Mouse (Mus musculus) midbrain, embryonic 13.5 days (tissue): Measurements from ENCODE around the gene Olfr603. TPM values are rescaled to one million over a fixed set of nuclear protein-coding genes. Genes with fewer than 3 reads are reported as not detected.
"Not testable (repeated sequence)": the region's sequence is repeated elsewhere in the genome, so short reads cannot be mapped to it uniquely, and the experiment has no call there.

ENCODE experiments used
- ATAC-seq: fragments of 200-750 bp; cut with Nextera tagmentation; 2 replicates; pipeline ENCODE4 v1.8.0; 2017; ENCODE audit warnings: mild to moderate bottlenecking, moderate TSS enrichment, moderate library complexity
- H3K27ac ChIP-seq: fragments of 300-500 bp; sonication (generic); 2 replicates; pipeline ENCODE4 v1.5.1; 2015; ENCODE audit warnings: inconsistent platforms, mild to moderate bottlenecking, moderate library complexity
- H3K27me3 ChIP-seq: fragments of 300-500 bp; sonication (generic); 2 replicates; pipeline ENCODE4 v1.6.1; 2015; ENCODE audit warnings: mild to moderate bottlenecking, inconsistent platforms
- H3K36me3 ChIP-seq: fragments of 300-500 bp; sonication (generic); 2 replicates; pipeline ENCODE4 v1.6.1; 2015; ENCODE audit warnings: mild to moderate bottlenecking, inconsistent platforms
- H3K4me1 ChIP-seq: fragments of 300-500 bp; sonication (generic); replicated peaks from 2 replicates; pipeline ENCODE4 v1.6.1; 2015; ENCODE audit warnings: inconsistent platforms
- H3K4me2 ChIP-seq: fragments of 300-500 bp; sonication (generic); replicated peaks from 2 replicates; pipeline ENCODE4 v1.6.1; 2015; ENCODE audit warnings: moderate library complexity, mild to moderate bottlenecking, inconsistent platforms
- H3K4me3 ChIP-seq: fragments of 300-500 bp; sonication (generic); replicated peaks from 2 replicates; pipeline ENCODE4 v1.5.1; 2015; ENCODE audit warnings: mild to moderate bottlenecking, inconsistent platforms
- H3K9ac ChIP-seq: fragments of 300-500 bp; sonication (generic); replicated peaks from 2 replicates; pipeline ENCODE4 v1.6.1; 2015; ENCODE audit warnings: mild to moderate bottlenecking, inconsistent platforms
- H3K9me3 ChIP-seq: fragments of 300-500 bp; sonication (generic); 2 replicates; pipeline ENCODE4 v1.6.1; 2016; ENCODE audit warnings: mild to moderate bottlenecking, inconsistent platforms
- WGBS: fragments of 180-500 bp; shearing (Covaris S2); methylation state at CpG from one replicate; pipeline ENCODE4 v1.1.7; 2015; 5-methylcytosine and 5-hydroxymethylcytosine counted together
- microRNA-seq: library from miRNA; unstranded; fragments of <30 nt; microRNA quantifications from one replicate; pipeline ENCODE4, GENCODE M21; 2016
- polyA plus RNA-seq: library from polyadenylated mRNA; unstranded; fragments of >200 nt; fragmentation: Nextera tagmentation; extraction: Ambion mirVana; gene quantifications from 2 replicates; pipeline ENCODE4 v1.2.1, GENCODE M21; 2015

The Olfr603 gene
- not detected in 2 replicates for polyA plus RNA-seq

DNA sequence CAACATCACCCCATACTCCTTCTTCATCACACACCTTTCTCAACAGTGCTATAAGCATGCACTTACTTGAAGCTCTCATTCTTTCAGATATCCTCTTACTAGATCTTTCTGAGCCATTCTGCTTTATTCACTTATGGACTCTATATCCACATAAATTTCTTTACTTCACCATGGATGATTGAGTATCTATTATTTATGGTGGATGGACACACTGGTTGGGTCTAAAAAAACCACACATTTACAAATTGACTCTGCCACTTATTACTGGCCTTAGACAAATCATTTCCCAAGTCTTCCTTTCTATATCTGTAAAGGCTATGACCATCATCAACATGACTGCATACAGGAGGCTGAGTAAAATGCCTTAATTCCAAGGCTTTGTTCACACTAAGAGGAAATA is at the start of gene Olfr603:
Olfr603 (minus strand) TSS at position 101 of the 400 bp plus-strand sequence.
- no peak for ATAC-seq
- Histone ChIP-seq H3K4me1 (no peaks in the 10 kb centered on the region), H3K36me3 (no peaks in the 10 kb centered on the region), H3K4me2 (no peak within 1 kb of the TSS), H3K4me3 (no peak within 1 kb of the TSS), H3K9ac (no peak within 1 kb of the TSS), H3K27ac (no peak within 1 kb of the TSS), H3K9me3 (no peaks in the 10 kb centered on the region), H3K27me3 (no peaks in the 10 kb centered on the region)

DNA sequence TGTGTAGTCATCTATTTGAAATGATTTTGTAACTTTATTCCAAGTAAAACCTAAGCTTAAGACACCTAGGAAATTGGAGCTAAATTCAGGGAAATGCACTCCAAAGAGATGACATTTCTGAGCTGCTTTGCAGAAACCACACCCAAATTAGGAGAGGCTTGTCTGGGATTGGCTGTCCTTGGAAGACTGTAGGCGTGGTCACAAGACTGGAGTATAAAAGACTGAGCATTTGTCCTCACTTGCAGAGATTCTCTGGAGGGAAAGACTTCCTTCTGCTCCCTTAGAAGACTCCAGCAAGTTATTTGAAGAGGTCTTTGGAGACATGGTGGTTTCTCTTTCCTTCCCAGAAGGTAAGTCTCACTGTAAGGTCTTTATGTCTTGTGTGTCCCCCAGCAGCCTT is 28.8 kb upstream of the Olfr603 start, which contains the start of gene Usp17lc:
Usp17lc (plus strand) TSS at position 301 of the 400 bp plus-strand sequence.
- H3K4me2 ChIP-seq, H3K9ac ChIP-seq, ATAC-seq, H3K4me1 ChIP-seq, H3K27me3 ChIP-seq, H3K4me3 ChIP-seq, H3K27ac ChIP-seq, H3K9me3 ChIP-seq, H3K36me3 ChIP-seq: not testable (repeated sequence)
- WGBS = 72% methylated on average over 1 of the region's 1 CpGs

DNA sequence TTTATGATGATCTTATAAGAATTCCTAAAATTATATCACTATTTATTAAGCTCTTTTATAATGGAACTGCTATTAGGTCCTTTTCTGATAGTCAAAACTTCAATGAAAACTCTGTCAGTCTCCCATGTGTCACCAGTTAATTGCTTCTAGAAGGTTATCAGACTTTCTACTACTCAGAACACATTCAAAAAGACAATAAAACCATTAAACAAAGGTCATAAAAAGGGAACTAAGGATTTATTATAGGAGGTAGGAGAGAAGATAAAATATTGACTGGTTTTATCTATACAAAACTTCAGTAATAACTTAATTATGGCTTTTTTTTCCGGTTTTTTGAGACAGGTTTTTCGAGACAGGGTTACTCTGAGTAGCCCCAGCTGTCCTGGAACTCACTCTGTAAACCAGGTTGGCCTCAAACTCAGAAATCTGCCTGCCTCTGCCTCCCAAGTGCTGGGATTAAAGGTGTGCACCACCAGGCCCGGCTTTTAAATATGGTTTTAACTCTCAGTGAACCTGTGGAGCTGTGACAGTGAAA is 20.6 kb upstream of the Olfr603 start:
- H3K27me3 ChIP-seq, H3K27ac ChIP-seq, H3K4me1 ChIP-seq, H3K9me3 ChIP-seq, H3K36me3 ChIP-seq, ATAC-seq, H3K4me3 ChIP-seq, H3K9ac ChIP-seq, H3K4me2 ChIP-seq: not testable (repeated sequence)
- WGBS = 72% methylated on average over 3 of the region's 3 CpGs

DNA sequence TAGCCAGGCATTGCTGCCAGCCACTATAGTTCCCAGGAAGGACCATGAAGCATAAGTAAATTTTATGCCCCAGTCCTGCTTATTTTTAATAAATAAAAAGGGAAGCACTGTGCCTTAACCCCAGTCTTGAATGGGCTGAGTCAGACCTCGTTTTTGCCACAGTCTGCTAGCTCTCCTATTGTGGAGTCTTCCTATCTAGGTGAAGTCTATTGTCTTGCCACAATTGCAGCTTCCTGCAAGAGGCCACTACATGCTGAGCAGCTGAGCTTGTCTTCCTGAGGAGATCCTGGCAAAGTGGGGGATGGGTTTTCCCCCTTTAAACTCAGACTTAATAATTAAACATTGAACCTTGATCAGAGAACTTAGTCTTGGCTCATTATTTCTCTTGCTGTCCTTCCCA is 13.0 kb upstream of the Olfr603 start:
- Histone ChIP-seq H3K4me1 (no peaks in the 10 kb centered on the region), H3K27me3 (no peaks in the 10 kb centered on the region), H3K9ac (no peak overlapping the region), H3K4me2 (no peak overlapping the region), H3K36me3 (no peaks in the 10 kb centered on the region), H3K27ac (no peak overlapping the region), H3K9me3 (no peaks in the 10 kb centered on the region), H3K4me3 (no peak overlapping the region)
- 9% methylated on average over 1 of the region's 1 CpGs for WGBS
- no peak for ATAC-seq

DNA sequence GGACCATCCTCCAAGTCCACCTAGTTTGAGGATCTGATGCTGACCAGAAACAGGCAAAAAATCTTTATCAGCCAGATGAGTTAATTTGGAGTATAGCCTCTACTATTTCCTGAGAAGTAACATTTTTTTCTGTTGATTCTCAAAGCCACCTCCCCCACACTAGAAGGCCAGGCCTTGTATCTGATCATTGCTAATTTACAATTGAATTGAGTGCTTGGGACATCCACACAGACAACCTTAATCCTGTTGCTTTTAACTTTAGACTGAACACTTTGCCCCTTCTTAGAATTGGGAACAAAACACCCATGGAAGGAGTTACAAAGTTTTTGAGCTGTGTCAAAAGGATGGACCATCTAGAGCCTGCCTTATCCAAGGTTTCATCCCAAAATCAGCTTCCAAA is 11.8 kb upstream of the Olfr603 start:
- H3K9ac ChIP-seq = no peak overlapping the region
- H3K36me3 ChIP-seq = no peaks in the 10 kb centered on the region
- no peak for ATAC-seq
- no peaks in the 10 kb centered on the region for H3K27me3 ChIP-seq
- H3K9me3 ChIP-seq = no peaks in the 10 kb centered on the region
- no peak overlapping the region for H3K4me2 ChIP-seq
- H3K27ac ChIP-seq = no peak overlapping the region
- H3K4me3 ChIP-seq = no peak overlapping the region
- no peaks in the 10 kb centered on the region for H3K4me1 ChIP-seq

DNA sequence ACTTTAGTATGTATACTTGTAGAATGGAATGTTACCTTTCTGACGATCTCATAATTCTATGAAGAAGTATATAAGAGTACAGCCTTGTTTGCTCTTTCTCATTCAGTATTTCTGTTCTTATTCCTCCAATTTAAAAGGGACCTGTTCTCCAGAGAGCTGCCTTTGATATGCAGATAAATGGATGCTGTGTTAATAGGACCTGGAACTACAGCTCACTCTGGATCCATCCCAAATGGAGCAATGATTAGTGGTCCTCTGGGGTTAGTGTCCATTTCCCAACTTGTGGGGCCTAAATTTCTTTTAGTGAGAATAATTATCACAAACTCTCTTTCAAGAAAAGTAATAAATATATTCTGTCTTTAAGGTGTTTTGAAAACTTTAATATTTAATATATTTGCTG is 23.4 kb downstream of the Olfr603 start, which contains the start of gene Olfr601:
Olfr601 (minus strand) TSS at position 101 of the 400 bp plus-strand sequence.
- no peak for ATAC-seq
- Histone ChIP-seq H3K4me3 (no peak within 1 kb of the TSS), H3K36me3 (no peaks in the 10 kb centered on the region), H3K27me3 (no peaks in the 10 kb centered on the region), H3K9ac (no peak within 1 kb of the TSS), H3K4me1 (no peaks in the 10 kb centered on the region), H3K27ac (no peak within 1 kb of the TSS), H3K9me3 (no peaks in the 10 kb centered on the region; the same call in 1 of the 2 replicates), H3K4me2 (no peak within 1 kb of the TSS)
- WGBS = 91% methylated on average over 1 of the region's 1 CpGs

DNA sequence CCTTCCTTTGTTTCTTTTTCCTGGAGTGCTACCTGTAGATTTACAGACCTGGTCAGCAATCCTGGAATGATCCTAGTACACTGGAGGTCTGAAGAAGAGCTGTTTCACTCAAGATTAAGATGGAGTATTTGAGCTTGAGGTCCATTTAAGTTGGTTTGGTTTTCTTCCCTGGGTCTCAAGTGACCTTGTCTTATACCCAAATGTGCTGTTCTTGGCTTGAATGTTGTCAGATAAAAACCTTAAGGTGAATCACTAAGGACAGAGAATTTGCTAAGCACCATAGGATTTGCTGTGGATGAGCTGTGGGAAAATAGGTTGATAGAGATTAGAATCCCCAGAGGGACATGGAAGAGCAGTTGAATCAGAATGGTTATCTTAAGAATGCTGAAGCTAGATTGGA is 36.4 kb downstream of the Olfr603 start, which contains the start of gene Olfr600:
Olfr600 (minus strand) TSS at position 101 of the 400 bp plus-strand sequence.
- H3K4me2 ChIP-seq = no peak within 1 kb of the TSS
- H3K36me3 ChIP-seq = no peaks in the 10 kb centered on the region
- ATAC-seq = no peak
- no peak within 1 kb of the TSS for H3K9ac ChIP-seq
- no peaks in the 10 kb centered on the region for H3K27me3 ChIP-seq
- H3K4me3 ChIP-seq = no peak within 1 kb of the TSS
- H3K9me3 ChIP-seq = no peaks in the 10 kb centered on the region
- no peak within 1 kb of the TSS for H3K27ac ChIP-seq
- no peaks in the 10 kb centered on the region for H3K4me1 ChIP-seq

DNA sequence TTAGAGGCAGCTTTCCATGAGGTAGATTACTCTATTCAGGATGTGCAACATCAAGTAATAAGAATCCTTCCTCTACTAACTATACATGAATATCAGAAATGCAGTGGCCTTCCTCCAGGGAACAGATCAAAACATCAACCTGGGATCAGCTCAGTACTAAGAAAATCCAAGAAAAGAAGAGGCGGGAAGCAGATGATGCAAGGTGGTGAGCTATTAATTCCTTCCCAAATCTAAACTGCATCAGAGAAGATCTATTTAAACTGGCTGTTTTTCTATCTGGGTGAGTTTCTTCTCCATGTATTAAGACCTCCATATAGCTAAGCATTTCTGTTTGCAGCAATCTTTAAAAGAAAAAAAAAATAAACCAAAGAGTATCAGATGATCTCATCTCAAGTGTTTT is 50.4 kb downstream of the Olfr603 start, which contains the start of gene Olfr599:
Olfr599 (plus strand) TSS at position 301 of the 400 bp plus-strand sequence.
- no peak within 1 kb of the TSS for H3K9ac ChIP-seq
- no peaks in the 10 kb centered on the region for H3K9me3 ChIP-seq
- no peak for ATAC-seq
- H3K27ac ChIP-seq = no peak within 1 kb of the TSS
- H3K4me1 ChIP-seq = no peaks in the 10 kb centered on the region
- H3K27me3 ChIP-seq = no peaks in the 10 kb centered on the region
- H3K4me2 ChIP-seq = no peak within 1 kb of the TSS
- WGBS = 83% methylated on average over 1 of the region's 1 CpGs
- H3K4me3 ChIP-seq = no peak within 1 kb of the TSS
- H3K36me3 ChIP-seq = no peaks in the 10 kb centered on the region

Small RNA genes lying within 50 kb of the gene (microRNA-seq; reads per million reads assigned to microRNA genes)
- gene Gm25774 = not detected

Other genes starting within 250 kb of the Olfr603 start
- not detected in 2 replicates for gene Olfr588-ps1, start 245.3 kb downstream of the Olfr603 start, polyA plus RNA-seq
- not detected in 2 replicates for gene Olfr589, start 229.8 kb downstream of the Olfr603 start, polyA plus RNA-seq
- gene Olfr591, start 207.8 kb downstream of the Olfr603 start, polyA plus RNA-seq = not detected in 2 replicates
- gene Olfr592, start 201.4 kb downstream of the Olfr603 start, polyA plus RNA-seq = not detected in 2 replicates
- not detected in 2 replicates for gene Olfr593, start 174.3 kb downstream of the Olfr603 start, polyA plus RNA-seq
- gene Olfr594, start 169.2 kb downstream of the Olfr603 start, polyA plus RNA-seq = not detected in 2 replicates
- not detected in 2 replicates for gene Usp17ld, start 133.7 kb downstream of the Olfr603 start, polyA plus RNA-seq
- not detected in 2 replicates for gene Olfr596, start 80.5 kb downstream of the Olfr603 start, polyA plus RNA-seq
- gene Olfr597, start 69.9 kb downstream of the Olfr603 start, polyA plus RNA-seq = not detected in 2 replicates
- gene Olfr598, start 62.6 kb downstream of the Olfr603 start, polyA plus RNA-seq = not detected in 2 replicates
- not detected in 2 replicates for gene Olfr599, start 50.3 kb downstream of the Olfr603 start, polyA plus RNA-seq
- not detected in 2 replicates for gene Olfr600, start 36.5 kb downstream of the Olfr603 start, polyA plus RNA-seq
- not detected in 2 replicates for gene Olfr601, start 23.5 kb downstream of the Olfr603 start, polyA plus RNA-seq
- not detected in 2 replicates for gene Usp17lc, start 28.9 kb upstream of the Olfr603 start, polyA plus RNA-seq
- not detected in 2 replicates for gene Olfr605, start 59.3 kb upstream of the Olfr603 start, polyA plus RNA-seq
- gene Olfr606, start 62.9 kb upstream of the Olfr603 start, polyA plus RNA-seq = not detected in 2 replicates
- gene Olfr607, start 78.0 kb upstream of the Olfr603 start, polyA plus RNA-seq = not detected in 2 replicates
- gene Olfr608, start 83.7 kb upstream of the Olfr603 start, polyA plus RNA-seq = not detected in 2 replicates
- not detected in 2 replicates for gene Olfr609, start 111.9 kb upstream of the Olfr603 start, polyA plus RNA-seq
- not detected in 2 replicates for gene Olfr610, start 125.9 kb upstream of the Olfr603 start, polyA plus RNA-seq
- gene Olfr611, start 134.7 kb upstream of the Olfr603 start, polyA plus RNA-seq = not detected in 2 replicates
- not detected in 2 replicates for gene Olfr612, start 156.5 kb upstream of the Olfr603 start, polyA plus RNA-seq
- gene Olfr613, start 161.9 kb upstream of the Olfr603 start, polyA plus RNA-seq = not detected in 2 replicates
- not detected in 2 replicates for gene Olfr615, start 169.9 kb upstream of the Olfr603 start, polyA plus RNA-seq
- not detected in 2 replicates for gene Olfr616, start 183.0 kb upstream of the Olfr603 start, polyA plus RNA-seq
- not detected in 2 replicates for gene Olfr617, start 186.9 kb upstream of the Olfr603 start, polyA plus RNA-seq
- gene Olfr618, start 203.9 kb upstream of the Olfr603 start, polyA plus RNA-seq = not detected in 2 replicates
- gene Olfr619, start 214.4 kb upstream of the Olfr603 start, polyA plus RNA-seq = not detected in 2 replicates
- not detected in 2 replicates for gene Olfr620, start 226.4 kb upstream of the Olfr603 start, polyA plus RNA-seq